Mouse (Mus musculus) kidney, postnatal 10 days (tissue): ENCODE data around the gene Chmp3.

Experiments
- DNase-seq: peaks from one replicate; pipeline ENCODE4 v3.0.0; 2021; ENCODE audit warnings: mixed read lengths

The Chmp3 gene

GRCm38 (mm10) chr6:71613225-71613624 lies 69.6 kb downstream of the Chmp3 start:
- no peak for DNase-seq

- DNase-seq = no peak
Measured at GRCm38 (mm10) chr6:71616959-71617358, 73.4 kb downstream of the Chmp3 start.

GRCm38 (mm10) chr6:71621551-71621950 lies 78.0 kb downstream of the Chmp3 start:
- no peak for DNase-seq

GRCm38 (mm10) chr6:71621981-71622380 lies 78.4 kb downstream of the Chmp3 start:
- DNase-seq = no peak

- no peak for DNase-seq
Measured at GRCm38 (mm10) chr6:71624723-71625122, 81.1 kb downstream of the Chmp3 start.

GRCm38 (mm10) chr6:71625984-71626383 lies 82.4 kb downstream of the Chmp3 start:
- DNase-seq = no peak

- DNase-seq = no peak
Measured at GRCm38 (mm10) chr6:71627325-71627724, 83.7 kb downstream of the Chmp3 start.

- no peak for DNase-seq
Measured at GRCm38 (mm10) chr6:71631196-71631595, 87.6 kb downstream of the Chmp3 start.

GRCm38 (mm10) chr6:71631706-71632461 lies 88.3 kb downstream of the Chmp3 start:
- DNase-seq = peak; percentile 69
